Mouse (Mus musculus): Measurements from ENCODE around the gene Vipas39.
"Not testable (repeated sequence)": the region's sequence is repeated elsewhere in the genome, so short reads cannot be mapped to it uniquely, and the experiment has no call there.

Vipas39 gene

DNA sequence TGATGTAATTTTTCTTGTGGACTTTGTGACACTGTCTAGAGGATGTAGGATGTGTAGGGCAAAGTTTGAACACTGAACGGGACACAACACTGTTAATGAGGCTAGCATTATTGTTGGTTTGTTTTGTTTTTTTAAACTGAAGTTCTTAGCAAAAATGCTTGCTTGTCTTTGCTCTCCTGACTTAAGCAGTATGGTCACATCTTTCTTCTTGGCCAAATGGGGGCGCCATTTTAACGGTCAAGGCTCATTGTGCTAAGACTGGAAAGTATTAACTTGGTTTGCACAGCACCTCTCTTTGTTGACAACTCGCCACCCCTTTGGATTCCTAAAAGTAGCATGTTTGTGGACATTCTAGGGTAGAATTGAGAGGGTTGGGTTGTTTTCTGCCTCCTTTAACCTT is 1.6 kb upstream of the Vipas39 start:
- DNase-seq (ENCODE audit: low read depth, low spot score) = peak; percentile 32

DNA sequence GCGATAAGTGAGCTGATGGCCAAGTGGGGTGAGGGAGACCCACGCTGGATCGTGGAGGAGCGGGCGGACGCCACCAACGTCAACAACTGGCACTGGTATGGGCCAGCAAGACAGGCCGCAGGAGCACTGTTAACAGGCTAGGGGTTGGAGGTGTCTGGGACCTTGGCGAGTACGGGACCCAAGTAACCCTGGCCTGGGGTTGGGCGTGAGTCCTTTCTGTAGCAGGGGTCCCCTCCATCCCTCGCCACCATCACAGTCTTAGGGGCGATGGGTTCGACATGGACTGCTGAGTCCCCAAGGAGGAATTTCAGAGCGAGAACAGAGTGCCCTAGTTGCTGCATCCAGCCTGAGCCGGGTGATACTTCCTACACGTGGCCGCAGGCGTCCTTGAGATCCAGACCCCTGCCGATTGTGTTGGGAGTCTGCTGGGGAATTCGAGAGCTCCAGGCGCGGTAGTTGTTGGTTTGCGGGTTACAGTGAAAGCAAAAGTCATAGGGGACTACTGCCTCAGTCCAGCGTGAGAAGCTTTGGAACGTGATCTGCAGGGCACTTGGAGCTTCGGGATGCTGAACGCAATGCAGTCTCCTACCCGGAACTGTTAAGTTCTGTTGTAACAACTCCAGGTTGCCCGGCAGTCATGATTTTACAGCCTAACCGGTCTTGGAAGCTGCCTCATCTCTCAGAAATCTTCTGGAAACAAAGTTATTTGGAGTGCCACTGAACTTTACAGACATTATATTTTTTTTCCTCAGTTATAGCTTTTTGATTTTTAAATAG is 959 bp upstream of the Vipas39 start:
- no peak for DNase-seq (ENCODE audit: low read depth, low spot score)

DNA sequence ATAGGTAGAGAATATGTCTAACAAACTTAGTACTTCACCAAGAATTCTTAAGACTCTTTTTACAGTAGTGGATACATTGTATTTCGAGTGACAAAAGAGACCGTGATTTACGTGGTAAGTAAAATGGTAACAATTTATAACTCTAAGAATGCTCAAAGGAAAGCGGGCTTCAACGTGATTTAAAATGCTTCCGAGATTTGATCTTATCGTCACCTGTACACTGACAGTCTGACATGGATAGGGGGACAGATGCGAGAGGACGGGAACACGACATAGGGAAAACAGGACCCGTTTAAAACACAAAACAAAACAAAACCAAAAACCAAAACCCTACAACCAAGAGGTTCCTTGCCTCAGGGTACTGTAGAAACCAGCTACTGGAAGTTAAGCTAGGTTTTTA is 612 bp downstream of the Vipas39 start:
- DNase-seq (ENCODE audit: low read depth, low spot score) = no peak

DNA sequence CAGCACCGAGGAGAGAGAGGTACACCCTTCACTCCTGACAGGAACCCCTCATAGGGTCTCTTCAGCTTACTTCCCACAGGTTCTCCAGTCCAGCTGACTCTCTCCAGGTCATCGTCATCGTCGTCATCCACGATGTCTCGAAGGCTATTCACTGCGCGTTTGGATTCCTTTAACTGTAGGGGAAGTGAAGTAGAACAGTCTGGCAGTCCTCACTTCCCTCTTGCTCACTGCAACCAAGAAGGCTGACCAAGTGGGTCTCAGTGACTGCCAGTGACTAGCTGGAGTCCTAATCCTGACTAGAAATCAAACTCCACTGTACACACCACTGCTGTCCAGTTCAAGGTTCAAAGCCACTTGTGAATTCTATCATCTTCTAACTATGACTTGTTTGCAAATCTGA is 5.5 kb downstream of the Vipas39 start:
- DNase-seq (ENCODE audit: low read depth, low spot score) = no peak

DNA sequence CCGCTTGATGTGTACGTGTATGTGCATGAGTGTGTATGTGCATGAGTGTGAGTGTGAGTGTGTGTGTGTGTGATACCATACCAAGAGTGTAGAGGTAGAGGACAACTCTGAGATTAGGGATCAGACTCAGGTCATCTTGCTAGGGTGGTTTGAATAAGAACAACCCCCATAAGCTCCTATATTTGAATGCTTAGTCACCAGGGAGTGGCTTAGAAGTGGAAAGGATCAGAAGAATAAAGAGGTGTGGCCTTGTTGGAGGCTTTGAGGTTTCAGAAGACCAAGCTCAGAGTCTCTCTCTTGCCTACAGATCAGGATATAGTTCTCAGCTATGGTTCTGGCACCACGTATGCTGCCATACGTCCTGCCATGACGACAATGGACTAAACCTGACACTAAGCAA is 9.4 kb downstream of the Vipas39 start:
- peak; percentile 17 for DNase-seq (ENCODE audit: low read depth, low spot score)

- no peak for DNase-seq (ENCODE audit: low read depth, low spot score)
These were observed 12.2 kb downstream of the Vipas39 start for GRCm38 (mm10) chr12:87253878-87254277.

- no peak for DNase-seq (ENCODE audit: low read depth, low spot score)
These were observed 15.9 kb downstream of the Vipas39 start for GRCm38 (mm10) chr12:87250161-87250560.

GRCm38 (mm10) chr12:87238632-87239031 is 27.4 kb downstream of the Vipas39 start, which contains the start of gene Noxred1:
Gene Noxred1, minus strand, starts transcription at chr12:87238732.
- no peak for DNase-seq (ENCODE audit: low read depth, low spot score)

- peak; percentile 11 for DNase-seq (ENCODE audit: low read depth, low spot score)
These were observed 29.1 kb downstream of the Vipas39 start for GRCm38 (mm10) chr12:87236882-87237483.

DNA sequence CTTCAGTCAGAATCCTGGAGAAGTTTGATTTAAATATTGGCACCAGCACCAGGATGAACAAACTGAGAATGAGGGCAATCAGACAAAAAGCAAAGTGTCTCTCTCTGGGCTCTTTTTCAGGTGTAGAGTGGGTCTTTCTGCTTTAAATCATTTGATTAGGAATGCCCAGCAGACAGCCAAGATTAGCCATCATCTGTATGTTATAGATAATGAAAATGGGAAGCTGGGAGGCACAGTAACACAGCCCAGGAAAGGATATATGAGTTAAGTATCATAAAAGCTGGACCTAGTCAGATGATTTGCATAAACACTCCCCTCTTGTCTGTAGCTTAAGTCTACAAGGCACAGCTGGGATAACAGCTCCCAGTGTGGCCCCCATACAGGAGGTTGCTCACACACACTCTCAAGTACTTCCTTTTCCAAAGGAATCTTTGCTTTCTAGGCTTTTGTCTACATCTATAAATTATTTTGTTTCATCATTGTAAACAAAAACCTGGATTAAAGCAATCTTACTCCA is 35.6 kb downstream of the Vipas39 start:
- no peak for DNase-seq (ENCODE audit: low read depth, low spot score)

DNA sequence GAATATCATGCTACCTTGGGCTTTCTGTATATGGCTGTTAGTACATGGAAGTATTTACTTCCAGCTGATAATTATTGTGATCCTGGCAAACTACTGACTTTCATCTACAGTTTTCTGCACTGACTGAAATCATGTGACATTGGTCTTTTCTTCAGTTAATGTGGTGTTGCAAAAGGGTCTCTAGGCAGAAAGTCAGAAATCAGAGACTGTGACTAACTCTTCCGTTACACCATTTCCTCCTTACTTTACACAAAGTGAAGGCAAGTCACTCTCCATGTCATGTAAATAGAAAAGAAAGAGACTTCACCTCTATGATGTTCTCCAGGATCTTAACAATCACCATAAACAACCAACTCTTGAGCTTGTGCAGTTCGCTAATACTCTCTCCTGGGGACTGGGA is 36.4 kb downstream of the Vipas39 start:
- DNase-seq (ENCODE audit: low read depth, low spot score) = no peak

DNA sequence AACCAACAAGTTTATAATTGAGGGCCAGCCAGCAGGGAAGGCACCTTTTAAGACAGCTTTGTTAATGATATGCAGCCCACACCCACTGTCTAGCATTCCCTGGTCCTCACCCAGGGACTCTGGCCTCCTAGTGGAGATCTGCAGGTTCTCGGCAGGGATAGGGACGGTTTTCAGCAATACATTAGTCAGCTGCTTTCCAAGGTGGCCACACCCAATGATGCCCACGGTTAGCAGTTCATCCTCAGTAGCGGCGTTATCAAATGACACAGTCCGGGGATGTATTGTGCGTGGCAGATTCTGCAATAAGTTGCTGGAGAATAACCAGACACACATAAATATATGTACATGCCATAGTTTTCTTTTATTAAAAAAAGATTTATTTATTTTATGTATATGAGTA is 39.3 kb downstream of the Vipas39 start:
- no peak for DNase-seq (ENCODE audit: low read depth, low spot score)

DNA sequence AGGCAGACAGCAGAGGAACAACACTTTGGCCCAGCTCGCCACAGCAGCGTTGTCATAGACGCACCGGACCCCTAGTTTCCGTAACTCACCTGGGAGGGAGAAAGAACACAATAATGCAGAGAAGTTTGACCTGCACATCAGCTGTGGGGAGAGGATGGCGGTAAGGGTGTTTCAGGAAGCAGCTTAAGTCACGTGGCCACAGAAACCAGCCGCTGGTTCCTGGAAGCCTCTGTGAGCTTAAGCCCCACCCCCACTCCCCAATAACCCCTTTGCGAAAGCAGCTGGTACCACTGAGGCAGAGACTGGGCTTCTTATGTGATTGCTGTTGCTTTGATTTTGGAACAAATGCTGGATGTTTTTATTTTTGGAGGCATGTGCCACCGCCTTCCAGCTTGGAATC is 41.1 kb downstream of the Vipas39 start:
- no peak for DNase-seq (ENCODE audit: low read depth, low spot score)

- DNase-seq (ENCODE audit: low read depth, low spot score) = no peak
These were observed 46.7 kb downstream of the Vipas39 start for GRCm38 (mm10) chr12:87219362-87219761.

DNA sequence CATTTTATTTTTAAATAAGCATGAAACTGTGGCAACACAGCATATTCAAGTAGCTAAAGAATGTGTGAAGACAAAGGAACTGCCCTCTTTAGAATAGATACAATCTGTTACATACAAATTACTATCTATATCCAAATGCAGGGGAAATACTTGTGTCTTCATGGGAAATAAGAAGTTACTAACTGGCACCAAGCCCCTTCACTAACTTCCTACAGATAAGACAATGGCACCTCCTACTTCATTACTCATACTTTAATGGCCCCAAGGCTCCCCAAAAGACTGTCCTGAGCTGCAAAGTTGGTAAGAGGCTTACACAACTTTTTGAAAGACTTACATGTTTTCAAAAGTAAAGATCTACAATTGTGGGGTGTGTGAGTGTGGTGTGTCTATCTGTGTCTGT is 48.5 kb downstream of the Vipas39 start:
- no peak for DNase-seq (ENCODE audit: low read depth, low spot score)

DNA sequence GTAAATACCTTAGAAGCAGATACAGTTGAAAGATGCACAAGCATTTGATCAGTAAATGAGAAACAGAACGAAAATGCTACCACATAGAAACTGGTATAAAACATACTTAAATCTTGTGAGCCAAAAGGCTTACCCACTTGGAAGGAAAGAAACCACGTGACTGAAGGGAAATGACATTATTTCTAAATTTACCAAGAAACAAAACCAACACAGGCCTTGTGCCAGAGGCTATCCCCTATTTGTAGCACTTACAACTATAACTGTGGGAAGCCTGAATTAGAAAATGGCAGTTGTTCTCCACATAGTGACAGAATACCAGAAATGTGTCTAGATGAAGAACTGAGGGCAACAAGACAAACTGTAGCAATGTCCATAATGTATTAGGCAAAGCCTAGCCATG is 50.0 kb downstream of the Vipas39 start:
- no peak for DNase-seq (ENCODE audit: low read depth, low spot score)

DNA sequence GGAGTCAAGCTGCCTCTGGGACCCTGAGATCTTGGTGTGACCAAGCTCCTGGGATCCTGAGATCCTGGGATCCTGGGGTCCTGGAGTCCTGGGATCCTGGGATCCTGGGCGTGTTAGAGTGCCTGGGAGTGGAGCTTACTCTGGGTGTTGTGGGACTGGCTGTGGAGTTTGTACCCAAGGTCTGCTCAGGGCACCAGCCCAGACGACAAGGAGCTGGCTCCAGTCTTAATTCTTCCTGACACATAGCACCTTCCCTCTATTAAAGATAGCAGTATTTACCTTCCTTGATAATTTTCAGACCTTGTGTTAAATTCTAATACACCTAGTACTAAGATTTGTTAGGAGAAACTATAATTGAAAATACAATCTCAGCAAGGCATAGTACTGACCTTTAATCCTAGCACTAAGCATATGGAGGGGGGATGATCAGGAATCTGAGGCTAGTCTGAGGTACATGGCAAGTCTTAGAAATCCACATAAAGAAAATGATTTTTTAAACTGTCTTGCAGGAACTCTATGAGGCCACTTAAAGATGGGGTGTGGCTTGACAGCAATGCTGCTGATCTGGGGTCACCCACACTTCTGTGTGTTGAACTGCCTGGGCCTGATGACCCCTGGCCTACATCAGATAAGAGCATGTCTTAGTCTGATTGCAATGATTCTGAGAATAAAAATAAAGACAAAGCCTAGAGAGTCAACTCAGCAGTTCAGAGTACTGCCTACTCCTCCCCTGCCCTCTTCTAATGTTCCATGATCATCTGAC is 53.0 kb downstream of the Vipas39 start:
- DNase-seq (ENCODE audit: low read depth, low spot score) = no peak

DNA sequence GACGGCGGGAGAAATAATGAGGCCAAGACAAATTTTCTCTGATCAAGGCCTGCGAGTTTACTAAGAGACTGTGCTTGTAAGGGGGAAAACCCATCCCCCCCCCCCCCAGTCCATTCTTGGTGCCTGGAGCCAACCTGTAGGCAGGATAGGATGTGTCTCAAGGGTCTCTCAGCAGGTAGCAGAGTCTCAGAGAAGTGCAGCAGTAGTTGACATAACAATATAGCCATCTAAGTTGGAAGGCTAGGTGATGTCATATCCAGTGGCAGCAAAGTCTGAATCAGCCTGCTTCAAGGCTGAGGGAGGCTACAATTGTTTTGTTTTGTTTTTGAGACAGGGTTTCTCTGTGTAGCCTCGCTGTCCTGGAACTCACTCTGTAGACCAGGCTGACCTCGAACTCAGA is 60.3 kb downstream of the Vipas39 start:
- DNase-seq (ENCODE audit: low read depth, low spot score) = not testable (repeated sequence)

- no peak for DNase-seq (ENCODE audit: low read depth, low spot score)
These were observed 64.4 kb downstream of the Vipas39 start for GRCm38 (mm10) chr12:87201694-87202093.

GRCm38 (mm10) chr12:87199973-87200586 is 66.0 kb downstream of the Vipas39 start, which contains the start of gene Tmed8:
Gene Tmed8, minus strand, starts transcription at chr12:87200454.
- DNase-seq (ENCODE audit: low read depth, low spot score) = peak; percentile 85

- DNase-seq (ENCODE audit: low read depth, low spot score) = peak; percentile 61
These were observed 66.7 kb downstream of the Vipas39 start, which contains the start of gene Samd15 for GRCm38 (mm10) chr12:87199206-87199972. Gene Samd15, plus strand, starts transcription at chr12:87199723.

Measured in CD4-positive helper T cell, adult 2 months (primary cell).